Mouse (Mus musculus) limb, embryonic 13.5 days (tissue): ENCODE data around the gene Nfe2l2. TPM values are rescaled to one million over a fixed set of nuclear protein-coding genes. Genes with fewer than 3 reads are reported as not detected.

Source experiments
- ATAC-seq: fragments of 200-750 bp; cut with Nextera tagmentation; 2 replicates; pipeline ENCODE4 v1.8.0; 2017; ENCODE audit warnings: low read depth, moderate number of reproducible peaks, moderate TSS enrichment; ENCODE audit not compliant: low FRiP score
- H3K27ac ChIP-seq: fragments of 300-500 bp; sonication (generic); 2 replicates; pipeline ENCODE4 v1.5.1; 2015; ENCODE audit warnings: inconsistent platforms, mild to moderate bottlenecking, moderate library complexity
- H3K27me3 ChIP-seq: fragments of 300-500 bp; sonication (generic); 2 replicates; pipeline ENCODE4 v1.6.1; 2015; ENCODE audit warnings: mild to moderate bottlenecking, inconsistent platforms
- H3K36me3 ChIP-seq: fragments of 300-500 bp; sonication (generic); 2 replicates; pipeline ENCODE4 v1.6.1; 2015; ENCODE audit warnings: inconsistent platforms, mild to moderate bottlenecking, moderate library complexity
- H3K4me1 ChIP-seq: fragments of 300-500 bp; sonication (generic); 2 replicates; pipeline ENCODE4 v1.6.1; 2015; ENCODE audit warnings: inconsistent platforms
- H3K4me2 ChIP-seq: fragments of 300-500 bp; sonication (generic); replicated peaks from 2 replicates; pipeline ENCODE4 v1.6.1; 2015; ENCODE audit warnings: inconsistent platforms, mild to moderate bottlenecking, moderate library complexity
- H3K4me3 ChIP-seq: fragments of 300-500 bp; sonication (generic); 2 replicates; pipeline ENCODE4 v1.5.1; 2015; ENCODE audit warnings: moderate library complexity, mild to moderate bottlenecking, inconsistent platforms
- H3K9ac ChIP-seq: fragments of 300-500 bp; sonication (generic); 2 replicates; pipeline ENCODE4 v1.6.1; 2015; ENCODE audit warnings: mild to moderate bottlenecking, inconsistent platforms
- H3K9me3 ChIP-seq: fragments of 300-500 bp; sonication (generic); 2 replicates; pipeline ENCODE4 v1.6.1; 2016; ENCODE audit warnings: inconsistent platforms
- WGBS: fragments of 180-500 bp; shearing (Covaris S2); methylation state at CpG from one replicate; pipeline ENCODE4 v1.1.7; 2015; 5-methylcytosine and 5-hydroxymethylcytosine counted together
- polyA plus RNA-seq: library from polyadenylated mRNA; unstranded; fragments of >200 nt; fragmentation: Nextera tagmentation; extraction: Ambion mirVana; gene quantifications from 2 replicates; pipeline ENCODE4 v1.2.1, GENCODE M21; 2015

The Nfe2l2 gene
- 32.7 and 34.1 TPM in 2 replicates for polyA plus RNA-seq

DNA sequence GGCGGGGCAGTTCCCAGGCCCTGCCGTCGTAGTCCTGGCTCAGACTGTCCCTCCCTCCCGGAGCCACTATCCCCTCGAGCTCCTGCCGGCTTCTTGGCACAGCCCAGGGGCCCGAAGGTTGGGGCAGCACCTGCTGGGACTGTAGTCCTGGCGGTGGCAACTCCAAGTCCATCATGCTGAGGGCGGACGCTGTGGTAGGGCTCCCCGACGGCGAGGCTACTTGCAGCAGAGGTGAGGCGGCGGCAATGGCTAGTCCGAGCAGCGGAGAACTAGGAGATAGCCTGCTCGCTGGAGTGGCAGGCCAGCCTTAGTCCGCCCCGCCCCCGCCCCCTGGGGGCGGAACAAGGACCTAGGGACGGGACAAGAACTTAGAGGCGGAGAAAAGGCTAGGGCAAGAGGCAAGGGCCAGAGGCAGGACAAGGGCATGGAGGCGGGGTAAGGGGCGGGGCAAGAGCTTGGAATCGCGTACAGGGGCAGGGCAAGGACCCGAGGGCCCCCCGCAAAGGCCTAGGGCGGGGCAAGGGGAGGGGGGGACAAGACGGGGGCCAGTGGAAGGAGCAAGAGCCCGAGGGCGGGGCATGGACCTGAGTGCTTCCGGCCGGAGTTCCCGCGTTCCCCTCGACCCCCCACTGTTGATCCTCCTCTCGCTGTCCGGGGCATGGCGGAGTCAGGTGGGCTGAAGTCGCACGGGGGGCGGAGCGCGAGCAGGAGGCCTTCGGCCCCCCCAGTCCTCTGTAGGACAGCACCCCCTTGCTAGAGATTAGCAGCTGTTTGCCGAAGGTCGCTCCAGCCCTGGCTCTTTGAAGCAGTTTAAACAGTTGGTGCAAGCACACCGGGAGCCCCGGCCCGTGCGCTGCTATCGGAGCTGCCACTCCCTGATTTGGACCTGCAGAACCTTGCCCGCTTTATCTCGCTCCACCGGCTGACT lies at the start of gene Nfe2l2:
TSS of gene Nfe2l2 (minus strand) at position 408 of the 928 bp plus-strand sequence.
- peak; percentile 89 for ATAC-seq
- Histone ChIP-seq H3K9ac (peak within 1 kb of the TSS; percentile 84), H3K27ac (peak within 1 kb of the TSS; percentile 95), H3K36me3 (peaks cover 2% of the 10 kb centered on the region; the same call in 1 of the 2 replicates), H3K4me1 (peaks cover 34% of the 10 kb centered on the region), H3K9me3 (no peaks in the 10 kb centered on the region), H3K4me2 (peak within 1 kb of the TSS; percentile 80), H3K27me3 (no peaks in the 10 kb centered on the region), H3K4me3 (peak within 1 kb of the TSS; percentile 60)
- 0% methylated on average over 58 of the region's 58 CpGs for WGBS

GRCm38 (mm10) chr2:75752306-75753175 lies 48.1 kb upstream of the Nfe2l2 start:
- Histone ChIP-seq H3K4me2 (no peak overlapping the region), H3K9ac (no peak overlapping the region), H3K27ac (no peak overlapping the region), H3K9me3 (no peaks in the 10 kb centered on the region), H3K27me3 (no peaks in the 10 kb centered on the region), H3K4me3 (no peak overlapping the region), H3K36me3 (no peaks in the 10 kb centered on the region), H3K4me1 (peaks cover 17% of the 10 kb centered on the region)
- no peak for ATAC-seq
- 92% methylated on average over 22 of the region's 22 CpGs for WGBS

- no peak for ATAC-seq
- no peak overlapping the region for H3K9ac ChIP-seq
- 69% methylated on average over 6 of the region's 6 CpGs for WGBS
- H3K27ac ChIP-seq, result no peak overlapping the region
- peaks cover 11% of the 10 kb centered on the region for H3K4me1 ChIP-seq
- no peaks in the 10 kb centered on the region for H3K9me3 ChIP-seq
- no peaks in the 10 kb centered on the region for H3K36me3 ChIP-seq
- H3K4me3 ChIP-seq, result no peak overlapping the region
- H3K27me3 ChIP-seq, result no peaks in the 10 kb centered on the region
- H3K4me2 ChIP-seq, result no peak overlapping the region
These were observed 47.5 kb upstream of the Nfe2l2 start for GRCm38 (mm10) chr2:75751896-75752295.

- Histone ChIP-seq H3K4me3 (no peak overlapping the region), H3K9ac (no peak overlapping the region), H3K9me3 (no peaks in the 10 kb centered on the region), H3K27me3 (no peaks in the 10 kb centered on the region), H3K4me2 (no peak overlapping the region), H3K36me3 (no peaks in the 10 kb centered on the region), H3K4me1 (peaks cover under 1% of the 10 kb centered on the region; the same call in 1 of the 2 replicates), H3K27ac (no peak overlapping the region)
- ATAC-seq, result no peak
- WGBS, result 82% methylated on average over 10 of the region's 10 CpGs
These were observed 46.4 kb upstream of the Nfe2l2 start for GRCm38 (mm10) chr2:75750869-75751268.

DNA sequence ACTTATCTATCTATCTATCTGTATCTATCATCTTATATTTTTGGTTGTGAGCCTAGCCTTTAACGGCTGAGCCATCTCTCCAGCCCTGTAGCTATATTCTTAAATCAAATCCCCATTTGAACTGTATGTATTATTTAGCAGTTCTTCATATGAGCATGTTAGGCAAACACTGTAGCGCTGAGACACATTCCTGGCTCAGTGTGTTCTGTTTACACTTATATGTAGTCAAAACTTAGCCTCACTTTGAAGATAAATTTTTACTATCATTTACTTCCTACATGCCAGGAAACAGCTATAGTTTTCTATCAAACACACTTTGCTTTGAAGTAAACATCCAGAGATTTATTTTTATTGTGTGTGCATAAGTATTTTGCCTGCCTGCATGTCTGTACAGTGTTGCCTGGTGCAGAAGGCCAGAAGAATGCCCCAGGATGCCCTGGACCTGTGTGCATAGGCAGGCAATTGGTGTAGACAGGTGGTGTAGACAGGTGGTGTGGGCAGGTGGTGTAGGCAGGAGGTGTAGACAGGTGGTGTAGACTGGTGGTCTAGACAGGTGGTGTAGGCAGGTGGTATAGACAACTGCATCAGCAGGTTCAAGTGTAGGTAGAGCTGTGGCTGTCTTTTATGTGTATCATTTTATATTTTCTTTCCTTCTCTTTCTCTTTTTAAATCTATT lies 45.7 kb upstream of the Nfe2l2 start:
- Histone ChIP-seq H3K4me1 (no peaks in the 10 kb centered on the region), H3K27me3 (no peaks in the 10 kb centered on the region), H3K4me3 (no peak overlapping the region), H3K27ac (no peak overlapping the region), H3K36me3 (no peaks in the 10 kb centered on the region), H3K4me2 (no peak overlapping the region), H3K9ac (no peak overlapping the region), H3K9me3 (no peaks in the 10 kb centered on the region)
- 83% methylated on average over 2 of the region's 2 CpGs for WGBS
- no peak for ATAC-seq

DNA sequence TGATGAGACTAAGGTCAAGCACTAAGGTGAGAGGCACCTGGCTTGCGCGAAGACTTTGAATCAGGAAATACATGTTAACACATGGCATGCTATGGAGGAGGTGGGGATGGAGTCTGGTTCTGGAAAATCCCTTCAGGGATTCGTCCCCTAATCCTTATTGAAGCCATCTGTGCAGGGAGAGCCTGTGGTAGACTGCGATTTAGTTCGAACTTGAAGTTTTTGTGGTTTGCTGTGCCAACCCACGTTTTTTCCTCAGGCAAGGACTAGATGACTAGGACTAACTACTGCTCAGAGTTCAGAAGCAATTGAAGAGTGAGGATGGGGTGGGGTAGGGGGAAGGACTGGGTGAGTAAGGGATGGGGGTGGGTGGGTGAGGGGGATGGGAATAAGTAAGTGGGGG lies 44.4 kb upstream of the Nfe2l2 start:
- Histone ChIP-seq H3K27me3 (no peaks in the 10 kb centered on the region), H3K4me1 (no peaks in the 10 kb centered on the region), H3K36me3 (no peaks in the 10 kb centered on the region), H3K9me3 (0 out of 2 replicates have a peak, but pooled peaks cover 2% of the 10 kb centered on the region), H3K4me2 (no peak overlapping the region), H3K9ac (no peak overlapping the region), H3K4me3 (no peak overlapping the region), H3K27ac (no peak overlapping the region)
- WGBS, result 61% methylated on average over 6 of the region's 6 CpGs
- no peak for ATAC-seq

DNA sequence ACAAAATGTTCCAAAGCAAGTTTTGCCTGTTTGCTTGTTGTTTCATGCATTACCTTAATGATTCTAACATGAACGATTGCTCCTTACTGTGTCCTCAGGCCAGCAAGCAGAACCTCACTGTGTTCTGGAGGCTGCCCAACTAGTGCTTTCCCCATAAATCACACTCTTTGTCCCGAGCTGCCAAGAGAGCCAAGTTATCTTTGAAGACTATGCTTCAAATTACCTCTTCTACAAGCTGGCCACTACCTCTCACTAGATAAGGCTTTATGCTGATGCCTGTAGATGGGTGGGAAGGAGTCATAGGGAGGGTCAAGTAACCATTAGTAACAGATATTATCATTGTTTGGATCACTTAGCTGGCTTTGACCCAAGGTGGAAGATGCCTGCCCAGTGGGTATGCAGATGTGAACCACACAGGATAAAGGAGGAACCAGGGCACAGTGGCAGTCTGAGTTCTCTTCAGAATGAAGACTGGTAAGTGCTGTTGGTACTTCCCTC lies 32.6 kb upstream of the Nfe2l2 start:
- H3K9ac ChIP-seq, result no peak overlapping the region
- H3K27ac ChIP-seq, result no peak overlapping the region
- H3K9me3 ChIP-seq, result no peaks in the 10 kb centered on the region
- ATAC-seq, result no peak
- 65% methylated on average over 2 of the region's 2 CpGs for WGBS
- H3K4me2 ChIP-seq, result no peak overlapping the region
- no peaks in the 10 kb centered on the region for H3K4me1 ChIP-seq
- no peaks in the 10 kb centered on the region for H3K27me3 ChIP-seq
- H3K4me3 ChIP-seq, result no peak overlapping the region
- no peaks in the 10 kb centered on the region for H3K36me3 ChIP-seq

- Histone ChIP-seq H3K36me3 (no peaks in the 10 kb centered on the region), H3K27ac (no peak overlapping the region), H3K4me1 (no peaks in the 10 kb centered on the region), H3K4me2 (no peak overlapping the region), H3K27me3 (no peaks in the 10 kb centered on the region), H3K4me3 (no peak overlapping the region), H3K9me3 (no peaks in the 10 kb centered on the region), H3K9ac (no peak overlapping the region)
- ATAC-seq, result no peak
- 69% methylated on average over 5 of the region's 5 CpGs for WGBS
These were observed 29.9 kb upstream of the Nfe2l2 start for GRCm38 (mm10) chr2:75734196-75734865.

- Histone ChIP-seq H3K9ac (no peak overlapping the region), H3K27me3 (no peaks in the 10 kb centered on the region), H3K4me2 (no peak overlapping the region), H3K4me3 (no peak overlapping the region), H3K4me1 (no peaks in the 10 kb centered on the region), H3K9me3 (no peaks in the 10 kb centered on the region), H3K27ac (no peak overlapping the region), H3K36me3 (no peaks in the 10 kb centered on the region)
- 89% methylated on average over 7 of the region's 7 CpGs for WGBS
- no peak for ATAC-seq
These were observed 28.7 kb upstream of the Nfe2l2 start for GRCm38 (mm10) chr2:75733177-75733576.

- no peaks in the 10 kb centered on the region for H3K9me3 ChIP-seq
- no peaks in the 10 kb centered on the region for H3K36me3 ChIP-seq
- no peaks in the 10 kb centered on the region for H3K27me3 ChIP-seq
- 70% methylated on average over 2 of the region's 2 CpGs for WGBS
- H3K27ac ChIP-seq, result no peak overlapping the region
- ATAC-seq, result no peak
- H3K4me1 ChIP-seq, result no peaks in the 10 kb centered on the region
- no peak overlapping the region for H3K4me3 ChIP-seq
- no peak overlapping the region for H3K9ac ChIP-seq
- no peak overlapping the region for H3K4me2 ChIP-seq
These were observed 27.5 kb upstream of the Nfe2l2 start for GRCm38 (mm10) chr2:75731929-75732328.

DNA sequence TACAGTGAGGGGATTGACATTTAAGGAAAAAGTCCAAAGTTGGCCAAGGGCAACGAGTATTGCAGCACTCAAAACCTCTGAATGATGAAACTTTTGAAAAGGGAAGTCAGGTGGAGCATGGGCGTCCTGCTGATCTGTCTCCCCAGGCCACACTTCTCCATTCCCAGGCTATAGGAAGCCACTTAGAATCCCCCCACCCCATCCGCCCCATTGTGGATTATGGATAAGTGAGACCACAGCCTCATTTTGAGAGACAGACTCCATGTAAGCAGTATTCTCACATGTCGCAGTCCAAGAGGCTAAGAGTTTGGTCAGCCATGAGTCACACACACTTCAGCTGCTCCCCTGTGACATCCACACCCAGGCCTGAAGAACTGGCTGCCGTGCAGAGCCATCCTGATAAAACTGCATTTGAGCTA lies 26.8 kb upstream of the Nfe2l2 start:
- no peak overlapping the region for H3K27ac ChIP-seq
- no peaks in the 10 kb centered on the region for H3K36me3 ChIP-seq
- 77% methylated on average over 5 of the region's 5 CpGs for WGBS
- H3K4me1 ChIP-seq, result no peaks in the 10 kb centered on the region
- H3K9me3 ChIP-seq, result no peaks in the 10 kb centered on the region
- H3K4me2 ChIP-seq, result no peak overlapping the region
- no peak for ATAC-seq
- no peak overlapping the region for H3K4me3 ChIP-seq
- H3K9ac ChIP-seq, result no peak overlapping the region
- no peaks in the 10 kb centered on the region for H3K27me3 ChIP-seq
